Mouse (Mus musculus) Patski (cell line): ENCODE data around the gene Tsks. TPM values are rescaled to one million over a fixed set of nuclear protein-coding genes. Genes with fewer than 3 reads are reported as not detected.

ENCODE experiments used
- ATAC-seq: fragments of 100-300 bp; one replicate; pipeline ENCODE4 v1.8.0; 2021
- CTCF ChIA-PET: fragments of 350-600 bp; sonication (Branson Sonifier 250); formaldehyde crosslinking; loops from one replicate; lab custom pipeline; 2022; ENCODE audit warnings: inconsistent platforms; lab: Charles Lee
- POLR2A ChIA-PET: fragments of 350-600 bp; sonication (Branson Sonifier 250); formaldehyde crosslinking; loops from one replicate; lab custom pipeline; 2022; ENCODE audit warnings: antibody characterized with exemption, inconsistent platforms; lab: Charles Lee
- DNase-seq: peaks from one replicate; pipeline ENCODE4 v3.0.0-alpha.2; 2011; ENCODE audit warnings: low read depth, low spot score
- H3K27me3 ChIP-seq: fragments of 371-371 bp; one replicate; pipeline ENCODE4 v1.5.1; 2021
- CTCF ChIP-seq: fragments of 100-300 bp; IDR thresholded peaks from one replicate; pipeline ENCODE4 v1.5.1; 2021
- in situ Hi-C: fragments of 300-500 bp; cut with MboI; formaldehyde crosslinking; loops from 3 replicates; pipeline ENCODE4 v1.11.1; 2018; ENCODE audit warnings: low pct_unique_long_range_greater_than_20kb, mixed read lengths
- polyA plus RNA-seq: library from polyadenylated mRNA; unstranded; gene quantifications from one replicate; pipeline ENCODE4 v1.2.3, GENCODE M21; 2021

Tsks gene
- polyA plus RNA-seq, 1 experiment from 2014 or later = 0.06 TPM

DNA sequence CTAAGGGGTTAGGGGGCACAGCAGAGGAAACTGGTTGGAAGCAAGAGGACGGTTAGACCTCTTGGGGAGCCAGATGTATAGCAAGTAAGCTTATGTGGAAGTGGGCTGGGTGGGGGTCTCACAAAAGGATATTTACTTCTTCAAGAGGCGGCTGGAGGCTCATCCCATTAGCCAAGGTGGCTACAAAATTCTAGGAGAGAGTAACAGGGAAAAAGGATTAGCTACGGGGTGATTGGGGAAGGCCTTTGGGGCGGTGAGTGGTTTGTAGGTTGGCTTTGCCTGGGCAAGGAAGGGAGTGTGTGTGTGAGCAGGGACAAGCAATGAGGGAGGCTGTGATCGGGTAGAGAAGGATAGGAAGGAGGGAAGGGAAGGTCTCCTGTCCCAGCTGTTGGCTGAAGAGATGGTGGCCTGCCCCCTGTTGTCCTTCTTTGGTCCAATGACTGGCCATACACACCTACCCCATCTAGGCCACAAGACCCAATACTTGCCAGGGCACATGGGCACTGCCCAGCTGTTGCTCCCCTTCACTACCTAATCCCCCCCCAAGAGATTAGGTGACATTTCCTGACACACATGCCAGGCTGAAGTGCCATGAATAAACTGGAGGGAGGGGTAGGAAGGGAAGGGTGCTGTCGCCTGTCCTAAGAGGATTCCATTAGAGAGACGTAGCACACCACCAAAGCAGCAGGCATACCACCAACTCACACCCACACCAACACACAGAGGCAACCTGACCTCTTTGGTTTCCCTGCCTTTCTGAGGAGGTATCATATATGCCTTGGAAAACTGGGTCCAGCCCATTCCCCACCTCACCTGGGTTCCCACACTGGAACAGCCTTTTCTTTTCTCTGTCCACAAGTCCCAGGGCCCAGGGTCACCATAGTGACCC is 41.2 kb downstream of the Tsks start:
- in situ Hi-C loops = loop anchor here (5.0 kb wide), 1 partner anchor 83 kb away; no protein-coding TSS in a partner anchor
- DNase-seq (no peak), ATAC-seq (no peak)
- ChIA-PET CTCF (interaction anchor here (1.2 to 1.3 kb wide), 3 partner anchors 11 to 33 kb away, joined by 3 to 4 read pairs (median 3); partner anchors contain the start of gene Rras), POLR2A (interaction anchor here (1.1 to 1.8 kb wide), 2 partner anchors 13 to 34 kb away, joined by 5 read pairs; partner anchors contain the start of genes Irf3 and Rras)
- no peaks in the 10 kb centered on the region for H3K27me3 ChIP-seq
- no peak for TF ChIP-seq CTCF

DNA sequence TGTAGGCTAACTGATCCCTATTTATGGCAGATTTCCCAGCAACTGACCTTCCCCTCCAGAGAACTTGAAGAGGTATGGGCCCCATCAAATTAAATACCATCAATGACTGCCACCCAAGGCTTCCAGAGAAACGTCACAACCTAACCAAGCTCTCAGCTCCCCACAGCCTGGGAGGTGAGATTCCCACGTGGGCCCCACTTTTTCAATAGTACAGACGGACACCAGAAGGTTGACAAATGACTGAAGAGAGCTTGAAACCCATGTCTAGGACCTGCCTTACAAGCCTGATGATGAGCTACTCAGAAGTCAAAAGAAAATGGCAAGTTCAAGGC is 41.8 kb downstream of the Tsks start:
- in situ Hi-C loops = loop anchor here (5.0 kb wide), 1 partner anchor 83 kb away; no protein-coding TSS in a partner anchor
- no peak for TF ChIP-seq CTCF
- DNase-seq (no peak), ATAC-seq (no peak)
- ChIA-PET CTCF (interaction anchor here (1.0 to 1.3 kb wide), 4 partner anchors 12 to 54 kb away, joined by 3 to 4 read pairs (median 3); partner anchors contain the start of gene Rras), POLR2A (interaction anchor here (0.6 to 1.8 kb wide), 4 partner anchors 12 to 205 kb away, joined by 3 to 5 read pairs (median 4); partner anchors contain the start of genes Irf3 and Rras)
- no peaks in the 10 kb centered on the region for H3K27me3 ChIP-seq

DNA sequence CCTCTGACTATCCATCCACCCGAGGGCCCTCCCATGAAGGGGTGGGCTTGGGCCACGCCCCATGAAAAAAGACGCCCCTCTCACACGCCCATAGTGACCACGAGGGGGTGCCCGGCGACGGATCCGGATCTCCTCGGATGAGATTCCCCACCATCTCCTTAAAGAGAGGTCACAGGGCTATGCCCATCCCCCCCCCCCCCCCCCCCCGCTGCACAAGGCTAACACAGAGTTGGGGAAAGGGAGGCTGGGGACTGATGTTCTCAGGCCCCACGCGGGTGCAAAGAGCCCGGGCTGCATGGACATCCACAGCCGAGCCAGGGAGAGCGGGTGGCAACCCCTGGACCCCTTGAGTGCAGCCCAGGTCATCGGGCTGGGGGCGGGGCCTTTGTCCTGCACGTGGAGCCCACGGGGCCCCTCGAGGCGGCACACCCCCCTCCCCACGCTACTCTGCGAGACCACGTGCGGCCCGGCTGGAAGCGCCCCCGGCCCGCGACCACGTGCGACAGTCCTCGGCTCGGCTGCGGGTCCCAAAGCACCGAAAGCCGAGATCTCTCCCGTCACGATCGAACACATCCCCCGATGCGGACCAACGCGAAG is 42.7 kb downstream of the Tsks start:
- CTCF ChIA-PET = interaction anchor here (1.0 to 1.7 kb wide), 4 partner anchors 18 to 95 kb away, joined by 3 to 4 read pairs (median 3); partner anchors contain the start of gene Rras
- POLR2A ChIA-PET = interaction anchor here (0.6 to 1.8 kb wide), 5 partner anchors 14 to 204 kb away, joined by 3 to 5 read pairs (median 3); partner anchors contain the start of gene Rras
- DNase-seq (no peak), ATAC-seq (no peak)
- H3K27me3 ChIP-seq = no peaks in the 10 kb centered on the region
- no peak for TF ChIP-seq CTCF
- in situ Hi-C loops = no loop called here

- in situ Hi-C loops = no loop called here
- H3K27me3 ChIP-seq = no peaks in the 10 kb centered on the region
- ATAC-seq (peak; percentile 87), DNase-seq (peak; percentile 99)
- ChIA-PET POLR2A (interaction anchor here (0.7 to 1.8 kb wide), 4 partner anchors 14 to 733 kb away, joined by 3 to 5 read pairs (median 4); partner anchors contain the start of gene Rras), CTCF (interaction anchor here (1.7 kb wide), 1 partner anchor 94 kb away, joined by 4 read pairs; no protein-coding TSS in a partner anchor)
- TF ChIP-seq CTCF = no peak
These were observed 43.3 kb downstream of the Tsks start, which contains the start of gene Prmt1 for GRCm38 (mm10) chr7:44986192-44986878. Prmt1 (minus strand) TSS chr7:44986568.

DNA sequence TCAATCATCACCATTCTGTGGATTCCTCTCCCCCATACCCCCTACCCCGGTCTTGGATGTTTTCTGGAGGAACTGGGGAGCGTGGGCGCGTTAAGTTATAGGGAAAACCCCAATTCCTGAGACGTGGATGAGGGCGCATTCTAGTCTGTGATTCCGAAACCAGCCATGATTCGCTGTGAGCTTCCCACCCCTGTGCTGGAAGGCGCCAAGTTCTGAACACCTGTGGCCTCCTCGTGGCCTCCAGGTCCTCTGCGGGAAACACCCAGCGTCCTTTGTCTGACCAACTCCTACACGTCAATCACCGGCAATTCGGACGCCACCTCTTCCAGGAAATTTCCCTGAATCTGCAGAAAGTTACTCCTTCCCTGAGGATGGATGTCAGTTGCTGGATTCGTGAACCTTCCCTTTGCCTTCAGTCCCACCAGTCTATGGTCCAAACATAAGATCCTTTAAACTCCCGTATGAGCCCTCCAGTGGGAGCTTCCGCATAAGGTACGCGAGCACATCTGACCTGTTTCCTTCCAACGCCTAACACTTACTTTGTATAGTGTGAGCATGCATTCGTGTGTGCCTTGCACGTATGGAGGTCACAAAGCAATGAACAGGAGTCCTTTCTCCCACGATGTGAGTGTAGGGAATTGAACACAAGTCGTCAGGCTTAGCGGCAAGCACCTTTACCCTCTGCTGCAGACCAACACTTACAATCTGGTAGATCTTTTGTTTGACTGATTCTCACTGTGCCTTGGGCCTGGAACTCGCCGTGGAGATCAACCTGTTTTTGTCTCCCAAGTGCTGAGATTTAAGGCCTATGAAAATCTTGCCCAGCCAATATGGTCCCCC is 44.1 kb downstream of the Tsks start:
- ChIA-PET POLR2A (interaction anchor here (0.6 to 1.2 kb wide), 4 partner anchors 13 to 411 kb away, joined by 3 to 4 read pairs (median 3); no protein-coding TSS in a partner anchor), CTCF (interaction anchor here (1.7 kb wide), 1 partner anchor 93 kb away, joined by 4 read pairs; no protein-coding TSS in a partner anchor)
- DNase-seq (no peak), ATAC-seq (no peak)
- H3K27me3 ChIP-seq = no peaks in the 10 kb centered on the region
- no peak for TF ChIP-seq CTCF
- in situ Hi-C loops = no loop called here

DNA sequence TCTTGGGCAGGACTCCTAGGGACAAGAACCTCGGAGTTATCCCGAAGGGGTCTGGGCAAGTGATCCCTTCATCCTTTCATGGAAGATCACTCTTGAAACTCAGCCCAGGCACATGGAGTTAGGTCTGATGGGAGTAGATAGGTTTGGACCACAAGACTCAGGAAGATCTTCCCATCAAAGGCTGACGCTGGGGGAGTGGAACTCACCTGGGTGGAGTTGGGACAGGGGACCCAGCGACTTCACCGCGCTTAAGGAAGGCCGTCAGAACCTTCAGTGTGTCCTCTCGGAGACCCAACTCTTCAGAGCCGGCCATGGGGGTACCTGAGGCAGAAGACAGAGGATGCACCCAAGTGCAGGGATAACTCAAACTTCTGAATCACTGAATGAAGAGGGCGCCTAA is 53.7 kb downstream of the Tsks start:
- in situ Hi-C loops = no loop called here
- ChIA-PET POLR2A (interaction anchor here (0.8 to 1.8 kb wide), 3 partner anchors 8 to 55 kb away, joined by 3 to 10 read pairs (median 5); no protein-coding TSS in a partner anchor), CTCF (no interaction called here)
- no peak for DNase-seq
- no peak for ATAC-seq
- no peaks in the 10 kb centered on the region for H3K27me3 ChIP-seq
- TF ChIP-seq CTCF = no peak

DNA sequence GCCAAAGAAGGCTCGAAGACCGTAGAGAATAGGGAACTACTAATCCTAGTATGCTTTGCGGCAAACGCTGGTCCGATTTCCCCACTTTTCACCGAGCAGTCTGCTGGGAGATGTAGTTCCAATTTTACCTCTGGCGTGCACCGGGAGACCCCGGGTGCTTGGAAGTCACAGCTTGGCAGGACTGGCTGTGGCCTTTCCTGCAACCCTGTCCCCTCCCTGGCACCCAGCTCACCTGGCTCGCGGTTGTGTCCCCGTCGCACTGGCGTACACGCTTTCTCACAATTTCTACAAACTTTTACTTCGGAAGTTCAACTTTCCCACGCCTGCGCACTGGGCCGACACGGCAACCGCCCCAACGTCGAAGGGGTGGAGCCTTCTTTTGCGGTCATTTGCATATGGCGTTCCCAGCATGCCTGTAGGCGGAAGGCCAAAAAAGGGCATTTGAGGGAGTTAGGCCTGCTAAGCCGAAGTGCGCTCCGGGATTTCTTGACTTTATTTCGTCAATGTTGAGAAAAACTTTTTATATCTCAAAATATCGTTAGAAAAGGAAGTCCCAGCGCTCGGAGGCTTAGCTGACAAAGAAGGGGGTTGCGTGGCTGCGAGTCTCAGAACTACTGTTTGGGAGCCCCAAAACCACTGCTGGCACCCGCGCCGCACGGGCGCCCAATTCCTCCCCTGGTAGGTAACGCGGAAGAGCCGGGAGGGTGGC is 54.4 kb downstream of the Tsks start, which contains the start of gene Irf3:
TSS of gene Irf3 (plus strand) at position 418 of the 709 bp plus-strand sequence.
- peak; percentile 90 for DNase-seq
- no peaks in the 10 kb centered on the region for H3K27me3 ChIP-seq
- CTCF ChIA-PET = no interaction called here
- POLR2A ChIA-PET = interaction anchor here (1.1 to 1.8 kb wide), 3 partner anchors 8 to 18 kb away, joined by 5 to 10 read pairs (median 6); partner anchors contain the start of gene Scaf1
- in situ Hi-C loops = no loop called here
- ATAC-seq = peak; percentile 61
- TF ChIP-seq CTCF = no peak

DNA sequence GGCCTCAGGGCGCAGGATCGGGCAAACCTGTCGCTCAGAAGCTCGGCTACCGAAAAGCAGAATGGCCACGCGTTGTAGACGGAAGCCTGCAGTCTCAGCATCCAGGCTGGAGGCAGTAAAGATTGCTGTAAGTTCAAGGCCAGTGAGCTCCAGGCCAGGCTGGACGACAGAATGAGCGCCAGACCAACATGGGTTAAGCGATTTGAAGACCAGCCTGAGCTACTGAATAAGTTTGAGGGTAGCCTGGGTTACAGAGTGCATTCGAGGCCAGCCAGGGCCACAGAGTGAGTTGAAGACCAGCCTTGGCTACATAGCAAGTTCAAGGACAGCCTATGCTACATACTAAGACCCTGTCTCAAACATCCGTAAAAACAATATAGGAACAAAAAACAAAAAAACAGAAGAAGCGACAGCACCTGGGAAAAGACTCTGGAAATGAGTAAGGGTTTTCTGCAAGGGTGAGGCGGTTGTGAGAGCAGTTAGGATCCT is 55.0 kb downstream of the Tsks start:
- ATAC-seq = no peak
- TF ChIP-seq CTCF = no peak
- DNase-seq = no peak
- ChIA-PET CTCF (no interaction called here), POLR2A (interaction anchor here (0.6 to 1.8 kb wide), 3 partner anchors 9 to 126 kb away, joined by 4 to 10 read pairs (median 6); partner anchors contain the start of gene Scaf1)
- H3K27me3 ChIP-seq = no peaks in the 10 kb centered on the region
- in situ Hi-C loops = no loop called here
